Mouse (Mus musculus): Measurements from ENCODE around the gene Nfe2. TPM values are rescaled to one million over a fixed set of nuclear protein-coding genes. Genes with fewer than 3 reads are reported as not detected.

The Nfe2 gene
- polyA plus RNA-seq, 1 experiment = 8.9 TPM

GRCm38 (mm10) chr15:103227022-103227421, 31.2 kb downstream of the Nfe2 start:
- H3K4me3 ChIP-seq (ENCODE audit: control insufficient read depth, low read depth, low read length) = no peak overlapping the region
- no peaks in the 10 kb centered on the region for H3K27me3 ChIP-seq (ENCODE audit: control insufficient read depth, insufficient read depth, low read length)
- TF ChIP-seq POLR2A (IDR thresholded peaks at IDR 0.05; ENCODE audit: control insufficient read depth, low read depth, low read length) (no peak), CTCF (IDR thresholded peaks at IDR 0.05; ENCODE audit: control insufficient read depth, insufficient read depth, insufficient replicate concordance, low read depth, low read length) (no peak)
- no peaks in the 10 kb centered on the region for H3K4me1 ChIP-seq (ENCODE audit: control insufficient read depth, insufficient read depth, low read length)
- H3K27ac ChIP-seq (ENCODE audit: control insufficient read depth, insufficient read depth, low read depth, low read length) = peak overlapping the region; percentile 77
- H3K36me3 ChIP-seq (ENCODE audit: control insufficient read depth, insufficient read depth, low read length) = no peaks in the 10 kb centered on the region

- no peak for TF ChIP-seq POLR2A (IDR thresholded peaks at IDR 0.05; ENCODE audit: control insufficient read depth, low read depth, low read length)
- no peak for TF ChIP-seq CTCF (IDR thresholded peaks at IDR 0.05; ENCODE audit: control insufficient read depth, insufficient read depth, insufficient replicate concordance, low read depth, low read length)
- Histone ChIP-seq H3K4me1 (ENCODE audit: control insufficient read depth, insufficient read depth, low read length) (no peaks in the 10 kb centered on the region), H3K27ac (ENCODE audit: control insufficient read depth, insufficient read depth, low read depth, low read length) (no peak overlapping the region), H3K36me3 (ENCODE audit: control insufficient read depth, insufficient read depth, low read length) (no peaks in the 10 kb centered on the region), H3K27me3 (ENCODE audit: control insufficient read depth, insufficient read depth, low read length) (no peaks in the 10 kb centered on the region), H3K4me3 (ENCODE audit: control insufficient read depth, low read depth, low read length) (no peak overlapping the region)
These were observed 34.0 kb downstream of the Nfe2 start for GRCm38 (mm10) chr15:103224161-103224560.

GRCm38 (mm10) chr15:103221386-103221785, 36.8 kb downstream of the Nfe2 start:
- no peaks in the 10 kb centered on the region for H3K27me3 ChIP-seq (ENCODE audit: control insufficient read depth, insufficient read depth, low read length)
- no peak overlapping the region for H3K4me3 ChIP-seq (ENCODE audit: control insufficient read depth, low read depth, low read length)
- TF ChIP-seq CTCF (IDR thresholded peaks at IDR 0.05; ENCODE audit: control insufficient read depth, insufficient read depth, insufficient replicate concordance, low read depth, low read length) = no peak
- TF ChIP-seq POLR2A (IDR thresholded peaks at IDR 0.05; ENCODE audit: control insufficient read depth, low read depth, low read length) = no peak
- H3K4me1 ChIP-seq (ENCODE audit: control insufficient read depth, insufficient read depth, low read length) = no peaks in the 10 kb centered on the region
- H3K36me3 ChIP-seq (ENCODE audit: control insufficient read depth, insufficient read depth, low read length) = no peaks in the 10 kb centered on the region
- no peak overlapping the region for H3K27ac ChIP-seq (ENCODE audit: control insufficient read depth, insufficient read depth, low read depth, low read length)

GRCm38 (mm10) chr15:103220785-103221184, 37.4 kb downstream of the Nfe2 start:
- peaks cover 4% of the 10 kb centered on the region; the same call in 1 of the 2 replicates for H3K4me1 ChIP-seq (ENCODE audit: control insufficient read depth, insufficient read depth, low read length)
- H3K27ac ChIP-seq (ENCODE audit: control insufficient read depth, insufficient read depth, low read depth, low read length) = 0 out of 2 replicates have a peak overlapping the region, but pooled peaks have one; percentile 4
- H3K36me3 ChIP-seq (ENCODE audit: control insufficient read depth, insufficient read depth, low read length) = no peaks in the 10 kb centered on the region
- no peak overlapping the region for H3K4me3 ChIP-seq (ENCODE audit: control insufficient read depth, low read depth, low read length)
- no peaks in the 10 kb centered on the region for H3K27me3 ChIP-seq (ENCODE audit: control insufficient read depth, insufficient read depth, low read length)
- TF ChIP-seq CTCF (IDR thresholded peaks at IDR 0.05; ENCODE audit: control insufficient read depth, insufficient read depth, insufficient replicate concordance, low read depth, low read length) = no peak
- no peak for TF ChIP-seq POLR2A (IDR thresholded peaks at IDR 0.05; ENCODE audit: control insufficient read depth, low read depth, low read length)

- no peaks in the 10 kb centered on the region for H3K27me3 ChIP-seq (ENCODE audit: control insufficient read depth, insufficient read depth, low read length)
- peak overlapping the region; percentile 17; the same call in 1 of the 2 replicates for H3K27ac ChIP-seq (ENCODE audit: control insufficient read depth, insufficient read depth, low read depth, low read length)
- no peak for TF ChIP-seq POLR2A (IDR thresholded peaks at IDR 0.05; ENCODE audit: control insufficient read depth, low read depth, low read length)
- TF ChIP-seq CTCF (IDR thresholded peaks at IDR 0.05; ENCODE audit: control insufficient read depth, insufficient read depth, insufficient replicate concordance, low read depth, low read length) = no peak
- no peaks in the 10 kb centered on the region for H3K36me3 ChIP-seq (ENCODE audit: control insufficient read depth, insufficient read depth, low read length)
- peaks cover 12% of the 10 kb centered on the region for H3K4me1 ChIP-seq (ENCODE audit: control insufficient read depth, insufficient read depth, low read length)
- no peak overlapping the region for H3K4me3 ChIP-seq (ENCODE audit: control insufficient read depth, low read depth, low read length)
These were observed 42.2 kb downstream of the Nfe2 start for GRCm38 (mm10) chr15:103216052-103216451.

GRCm38 (mm10) chr15:103214971-103215907, 43.0 kb downstream of the Nfe2 start:
- Histone ChIP-seq H3K4me1 (ENCODE audit: control insufficient read depth, insufficient read depth, low read length) (peaks cover 12% of the 10 kb centered on the region), H3K36me3 (ENCODE audit: control insufficient read depth, insufficient read depth, low read length) (no peaks in the 10 kb centered on the region), H3K27me3 (ENCODE audit: control insufficient read depth, insufficient read depth, low read length) (no peaks in the 10 kb centered on the region), H3K27ac (ENCODE audit: control insufficient read depth, insufficient read depth, low read depth, low read length) (peak overlapping the region; percentile 83), H3K4me3 (ENCODE audit: control insufficient read depth, low read depth, low read length) (peak overlapping the region; percentile 72)
- TF ChIP-seq CTCF (IDR thresholded peaks at IDR 0.05; ENCODE audit: control insufficient read depth, insufficient read depth, insufficient replicate concordance, low read depth, low read length) (no peak), POLR2A (IDR thresholded peaks at IDR 0.05; ENCODE audit: control insufficient read depth, low read depth, low read length) (no peak)

- peak overlapping the region; percentile 13; the same call in 1 of the 2 replicates for H3K27ac ChIP-seq (ENCODE audit: control insufficient read depth, insufficient read depth, low read depth, low read length)
- no peak overlapping the region for H3K4me3 ChIP-seq (ENCODE audit: control insufficient read depth, low read depth, low read length)
- TF ChIP-seq POLR2A (IDR thresholded peaks at IDR 0.05; ENCODE audit: control insufficient read depth, low read depth, low read length) (no peak), CTCF (IDR thresholded peaks at IDR 0.05; ENCODE audit: control insufficient read depth, insufficient read depth, insufficient replicate concordance, low read depth, low read length) (no peak)
- peaks cover 2% of the 10 kb centered on the region; the same call in 1 of the 2 replicates for H3K36me3 ChIP-seq (ENCODE audit: control insufficient read depth, insufficient read depth, low read length)
- no peaks in the 10 kb centered on the region for H3K27me3 ChIP-seq (ENCODE audit: control insufficient read depth, insufficient read depth, low read length)
- peaks cover 12% of the 10 kb centered on the region for H3K4me1 ChIP-seq (ENCODE audit: control insufficient read depth, insufficient read depth, low read length)
These were observed 44.1 kb downstream of the Nfe2 start for GRCm38 (mm10) chr15:103214149-103214548.

Measured in testis, adult 2 months (tissue).